Mouse (Mus musculus): ENCODE data around the gene Gm20821. TPM values are rescaled to one million over a fixed set of nuclear protein-coding genes. Genes with fewer than 3 reads are reported as not detected.
"Not testable (repeated sequence)": the region's sequence is repeated elsewhere in the genome, so short reads cannot be mapped to it uniquely, and the experiment has no call there.

The Gm20821 gene
- not detected in 2 replicates for polyA plus RNA-seq (2012; ENCODE audit: insufficient read depth, insufficient read length, missing spikeins)

DNA sequence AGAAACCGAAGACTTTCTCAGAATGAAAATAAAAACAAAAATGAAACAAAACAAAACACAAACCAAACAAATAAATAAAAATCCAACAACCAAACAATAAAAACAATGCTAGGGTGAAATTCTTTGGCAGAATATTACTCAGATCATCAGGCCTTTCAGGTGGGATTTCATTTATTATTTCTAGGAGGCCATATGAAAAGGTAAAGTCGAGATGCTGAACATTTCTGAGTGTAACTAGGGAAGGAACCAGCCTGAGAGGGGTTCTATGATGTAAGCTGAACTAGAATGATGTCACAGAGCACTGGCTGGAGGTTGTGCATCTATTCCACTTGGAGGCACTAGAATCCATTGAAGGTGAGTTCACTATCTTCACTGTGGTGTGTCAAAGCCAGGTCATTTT is at the start of gene Gm20821:
TSS of gene Gm20821 (plus strand) at position 301 of the 400 bp plus-strand sequence.
- not testable (repeated sequence) for H3K27ac ChIP-seq (replicated peaks; ENCODE audit: low read depth, low read length); H3K4me1 ChIP-seq (ENCODE audit: control insufficient read depth, insufficient read depth, insufficient read length, low read length); H3K4me3 ChIP-seq (ENCODE audit: insufficient read depth, low read depth, low read length)

All from brown adipose tissue, adult 24 weeks (tissue).